Mouse (Mus musculus) ovary, postnatal 14 days (tissue): ENCODE results near the gene Smyd1.
"Not testable (repeated sequence)": the region's sequence is repeated elsewhere in the genome, so short reads cannot be mapped to it uniquely, and the experiment has no call there.

ENCODE experiments used
- DNase-seq: peaks from one replicate; pipeline ENCODE4 v3.0.0; 2022; ENCODE audit warnings: low spot score

The Smyd1 gene

GRCm38 (mm10) chr6:71321826-71322283 is at the start of gene Smyd1:
Smyd1 (minus strand) TSS chr6:71322233.
- no peak for DNase-seq

- DNase-seq = no peak
Observed at GRCm38 (mm10) chr6:71371085-71371605, 49.1 kb upstream of the Smyd1 start.

DNA sequence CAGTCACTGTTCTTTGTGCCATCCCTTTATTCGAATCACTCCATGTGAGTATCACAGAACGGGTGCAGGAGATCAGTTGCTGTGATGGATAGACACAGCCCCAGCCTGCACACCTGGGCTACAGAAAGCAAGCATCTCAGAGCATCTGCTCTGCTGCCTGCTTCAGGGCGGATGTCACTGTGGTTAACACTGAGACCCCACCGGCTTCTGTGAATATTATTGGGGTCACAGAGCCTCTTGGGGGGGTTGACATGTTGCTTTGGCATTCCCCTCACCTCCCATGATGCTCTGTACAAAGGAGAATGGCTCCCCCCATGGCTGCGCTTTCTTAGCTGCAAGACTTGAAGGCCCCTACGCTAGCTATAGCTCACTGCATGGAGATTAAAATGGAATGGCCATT is 47.4 kb upstream of the Smyd1 start:
- no peak for DNase-seq

- no peak for DNase-seq
Observed at GRCm38 (mm10) chr6:71363995-71364394, 42.0 kb upstream of the Smyd1 start.

GRCm38 (mm10) chr6:71361156-71361670 is 39.2 kb upstream of the Smyd1 start:
- peak; percentile 2 for DNase-seq

- DNase-seq = no peak
Observed at GRCm38 (mm10) chr6:71360751-71361150, 38.7 kb upstream of the Smyd1 start.

DNA sequence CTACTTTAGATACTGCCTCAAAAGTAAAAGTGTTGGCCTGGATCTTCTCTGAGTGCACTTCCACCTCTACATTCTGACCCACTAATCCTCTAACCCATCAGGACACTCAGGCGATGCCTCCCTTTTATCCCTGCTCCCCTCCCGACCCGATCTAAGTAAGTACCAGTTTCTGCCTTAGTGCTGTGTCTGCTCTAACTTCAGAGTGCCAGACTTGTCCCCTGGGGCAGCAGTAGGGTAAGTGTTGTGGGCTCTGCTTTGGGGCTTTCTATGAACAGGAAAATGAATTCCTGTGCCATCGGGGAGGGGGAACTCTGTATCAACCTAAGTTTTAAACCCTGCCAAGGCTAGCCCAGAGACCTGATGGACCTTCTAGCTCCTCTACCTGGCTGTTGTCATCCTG is 38.2 kb upstream of the Smyd1 start:
- no peak for DNase-seq

- no peak for DNase-seq
Observed at GRCm38 (mm10) chr6:71357493-71357892, 35.5 kb upstream of the Smyd1 start.

GRCm38 (mm10) chr6:71353722-71354121 is 31.7 kb upstream of the Smyd1 start:
- DNase-seq = no peak

GRCm38 (mm10) chr6:71352866-71353427 is 30.9 kb upstream of the Smyd1 start:
- DNase-seq = no peak

DNA sequence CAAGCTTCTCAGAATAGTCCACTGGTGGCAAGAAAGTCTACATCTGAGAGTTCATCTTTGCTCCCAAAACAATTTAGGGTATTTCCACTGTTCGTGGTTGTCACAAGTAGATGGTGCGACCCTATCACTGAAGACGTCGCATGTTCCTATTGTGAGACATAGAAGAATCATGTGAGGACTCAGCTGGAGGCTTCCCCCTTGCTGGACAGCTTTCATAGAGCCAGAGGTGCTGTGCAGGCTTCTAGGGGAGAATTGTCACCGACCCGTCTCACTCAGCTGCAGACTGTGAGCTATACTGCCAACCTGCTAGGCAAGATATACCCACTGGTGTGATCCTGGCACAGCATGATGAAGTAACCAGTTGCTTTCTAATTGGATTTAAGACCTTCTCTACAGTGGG is 30.2 kb upstream of the Smyd1 start:
- no peak for DNase-seq

GRCm38 (mm10) chr6:71351201-71351600 is 29.2 kb upstream of the Smyd1 start:
- no peak for DNase-seq

DNA sequence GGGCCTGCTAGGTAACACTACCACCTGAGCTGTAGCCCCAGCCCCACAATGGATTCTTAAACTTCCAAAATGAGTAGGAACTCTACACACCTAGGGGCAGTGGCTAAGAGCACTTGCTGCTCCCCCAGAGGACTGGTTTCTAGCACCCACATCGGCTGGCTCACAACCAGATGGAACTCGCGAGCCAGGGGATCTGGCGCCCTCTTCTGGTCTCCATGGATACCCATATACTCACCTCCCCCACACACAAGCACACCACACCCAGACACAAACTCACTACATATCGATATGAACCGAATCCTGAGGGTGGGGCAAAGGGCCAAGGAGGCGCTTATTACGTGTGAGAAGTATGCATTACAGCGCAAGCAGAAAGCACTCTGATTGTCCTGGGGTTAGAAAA is 26.0 kb upstream of the Smyd1 start:
- DNase-seq = no peak

DNA sequence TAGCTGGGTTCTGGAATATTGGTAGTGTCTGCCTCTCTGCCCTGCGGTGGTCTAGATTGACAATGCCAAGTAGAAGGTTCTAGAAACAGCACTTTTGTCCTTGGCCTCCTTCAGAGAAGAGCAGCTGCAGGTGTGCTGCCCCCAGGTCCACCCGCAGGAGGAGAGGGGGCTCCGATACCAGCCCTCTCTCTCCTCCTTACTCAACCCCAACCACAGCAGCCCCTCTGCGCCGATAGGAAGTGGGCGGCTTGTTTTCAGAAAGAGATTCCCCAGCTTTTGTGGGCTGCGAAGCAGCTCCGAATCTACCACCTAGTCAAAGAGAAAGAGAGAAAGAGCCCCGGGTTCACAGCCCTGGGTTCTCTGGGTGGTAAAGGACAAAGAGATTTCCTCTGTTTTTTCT is 19.1 kb upstream of the Smyd1 start:
- DNase-seq = no peak

DNA sequence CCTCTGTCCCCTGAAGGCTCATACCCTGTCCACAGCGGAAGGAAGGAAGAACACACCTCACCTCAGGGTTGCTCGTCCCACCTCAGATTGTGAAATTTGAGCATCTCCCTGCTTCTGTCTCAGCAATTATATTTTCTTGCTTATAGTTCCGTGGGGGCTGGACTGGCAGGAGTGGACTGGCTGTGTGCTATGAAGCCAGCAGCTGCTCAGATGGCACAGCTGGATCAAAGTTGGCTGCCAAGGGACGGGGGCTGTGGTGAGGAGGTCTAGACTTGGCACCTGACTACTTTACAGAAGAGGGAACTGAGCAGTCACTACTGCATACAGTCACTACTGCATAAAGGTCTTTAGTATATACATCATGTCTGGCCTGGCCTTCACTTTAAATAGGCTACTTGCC is 17.3 kb upstream of the Smyd1 start:
- DNase-seq = no peak

- no peak for DNase-seq
Observed at GRCm38 (mm10) chr6:71338941-71339340, 16.9 kb upstream of the Smyd1 start.

DNA sequence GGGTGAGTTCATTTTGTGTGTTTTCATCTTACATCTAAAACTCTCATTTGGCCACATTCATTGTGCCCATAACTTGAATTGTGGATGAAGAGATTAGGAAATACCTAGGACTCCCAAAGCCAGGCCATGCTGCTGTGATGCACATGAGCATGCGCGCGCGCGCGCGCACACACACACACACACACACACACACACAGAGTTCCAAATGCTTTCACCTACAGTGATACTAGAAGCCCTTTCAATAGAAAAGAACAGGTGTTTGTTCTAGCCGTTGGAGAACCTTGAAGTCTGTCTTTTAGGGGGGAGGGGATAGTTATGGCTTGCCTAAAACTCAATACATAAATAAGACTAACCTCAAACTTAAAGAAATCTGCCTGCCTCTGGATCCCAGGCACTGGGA is 15.6 kb upstream of the Smyd1 start:
- no peak for DNase-seq

GRCm38 (mm10) chr6:71333578-71334273 is 11.7 kb upstream of the Smyd1 start:
- no peak for DNase-seq

DNA sequence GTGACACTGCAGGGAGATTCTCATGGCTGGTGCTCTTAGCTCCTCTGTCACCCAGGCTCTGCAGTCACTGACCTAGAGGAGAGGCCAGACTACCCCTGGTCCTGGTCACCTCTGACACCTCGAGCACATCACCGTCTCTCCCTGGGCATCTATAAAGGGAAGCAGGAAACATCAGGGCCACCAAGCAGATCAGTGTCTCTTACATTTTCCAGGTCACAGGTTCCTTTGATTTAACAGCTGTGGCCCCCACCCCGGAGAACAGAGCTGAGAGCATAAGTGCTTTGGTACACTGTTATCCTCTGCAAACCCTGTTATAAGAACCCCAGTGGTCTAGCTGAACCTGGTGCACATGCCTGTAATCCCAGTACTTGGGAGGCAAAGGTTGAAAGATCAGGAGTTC is 11.0 kb upstream of the Smyd1 start:
- DNase-seq = no peak

GRCm38 (mm10) chr6:71332236-71332965 is 10.4 kb upstream of the Smyd1 start:
- DNase-seq = no peak

GRCm38 (mm10) chr6:71331491-71331890 is 9.5 kb upstream of the Smyd1 start:
- not testable (repeated sequence) for DNase-seq

DNA sequence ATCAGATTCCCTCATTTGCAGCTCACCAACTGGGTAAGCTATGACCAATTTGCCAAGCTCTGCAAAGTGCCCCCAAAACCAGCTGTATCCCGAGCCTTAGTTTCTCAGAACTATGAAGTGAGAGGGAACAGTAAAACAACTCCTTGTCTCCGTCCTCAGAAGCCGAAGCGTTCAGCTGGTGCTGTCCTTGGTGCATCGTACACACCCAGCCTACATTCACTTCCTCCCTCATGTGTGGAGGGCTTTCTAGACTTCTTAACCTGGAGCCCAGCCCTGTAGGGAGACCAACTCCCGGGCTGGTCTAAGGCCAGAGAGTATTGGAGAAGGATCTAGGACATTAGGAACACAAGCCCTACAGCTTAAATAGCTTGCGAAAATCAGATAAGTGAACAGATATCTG is 8.5 kb upstream of the Smyd1 start:
- DNase-seq = no peak

DNA sequence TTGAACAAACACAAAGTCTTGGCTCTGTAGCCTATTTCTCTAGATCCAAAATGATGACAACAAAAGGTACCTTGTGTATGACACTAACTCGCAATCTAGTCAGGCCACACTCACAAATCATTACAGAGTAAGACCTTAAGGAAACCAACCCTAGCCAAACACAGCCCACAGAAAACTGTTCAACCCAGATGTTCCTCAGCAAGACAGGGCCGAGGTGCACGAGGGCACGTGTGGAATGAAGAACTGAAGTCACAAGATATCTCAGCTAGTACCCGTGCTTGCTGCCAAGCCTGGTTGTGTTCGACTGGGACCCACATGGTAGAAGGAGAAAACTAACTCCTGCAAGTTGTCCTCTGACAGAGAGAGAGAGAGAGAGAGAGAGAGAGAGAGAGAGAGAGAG is 7.8 kb upstream of the Smyd1 start:
- no peak for DNase-seq
